In the genomic region with DNA sequence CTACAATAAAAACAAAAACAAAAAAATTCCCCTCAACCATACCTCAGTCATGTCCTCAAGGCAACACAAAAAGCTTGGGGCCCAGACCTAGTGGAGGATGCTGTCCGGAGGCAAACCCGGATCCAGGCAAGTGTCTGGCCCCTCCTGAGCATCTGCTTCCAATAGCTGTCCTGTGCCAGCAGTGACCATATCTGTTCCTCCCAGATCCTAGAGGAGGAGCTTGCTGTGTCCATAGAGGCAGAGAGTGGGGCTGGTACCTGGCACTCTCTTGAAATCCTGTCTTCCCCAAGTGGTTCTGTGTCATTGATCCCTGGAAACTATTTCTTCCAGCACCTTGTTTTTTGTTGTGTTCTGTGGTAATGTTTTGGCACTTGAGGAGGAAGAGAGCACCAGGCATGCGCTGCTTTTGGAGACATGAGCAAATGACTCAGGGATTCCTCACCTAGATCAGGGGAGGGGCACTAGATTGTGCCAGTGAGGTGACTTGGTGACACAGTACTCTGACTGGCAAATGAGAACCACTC, we compare ENCODE assay signal across 25 mouse cellular contexts. TPM values are rescaled to one million over a fixed set of nuclear protein-coding genes. Genes with fewer than 3 reads are reported as not detected.
DNase-seq lines count a peak whose midpoint lies in the region; ATAC-seq lines count a peak whose summit lies in the region.
"Had no signal": no experiment of that assay in that cellular context is flagged by ENCODE, and none has a peak within 500 bp of the region (broad histone marks: within the 10 kb centered on the region; RNA-seq: fewer than 3 reads in every experiment).

No protein-coding gene starts in this region.

- H3K4me3 ChIP-seq in heart, embryonic 10.5 days = no peak overlapping the region
- H3K4me3 ChIP-seq in midbrain, embryonic 10.5 days = no peak overlapping the region
- no peak overlapping the region for H3K4me3 ChIP-seq in midbrain, embryonic 16.5 days (ENCODE audit: low read depth, low read length)
- H3K4me3 ChIP-seq in limb, embryonic 10.5 days = no peak overlapping the region
- H3K4me3 ChIP-seq: forebrain, embryonic 13.5 days; hindbrain, embryonic 13.5 days; limb, embryonic 12.5 days; myocyte; neural tube, embryonic 13.5 days had no signal

- intact Hi-C loops in left cerebral cortex, postnatal 36 days (cut with DNase I) = loop anchor here (2.0 kb wide), 1 partner anchor 165 kb away; no protein-coding TSS in a partner anchor

- H3K27me3 ChIP-seq in heart, embryonic 10.5 days (ENCODE audit: insufficient read depth, poor library complexity, severe bottlenecking) = no peaks in the 10 kb centered on the region
- peaks cover 4% of the 10 kb centered on the region; the same call in 1 of the 2 replicates for H3K27me3 ChIP-seq in midbrain, embryonic 10.5 days (ENCODE audit: low read depth, poor library complexity, severe bottlenecking)
- H3K27me3 ChIP-seq in midbrain, embryonic 16.5 days (ENCODE audit: control insufficient read depth, insufficient read depth, low read depth, low read length) = no peaks in the 10 kb centered on the region
- no peaks in the 10 kb centered on the region for H3K27me3 ChIP-seq in limb, embryonic 10.5 days (ENCODE audit: low read depth, poor library complexity, severe bottlenecking)
- H3K27me3 ChIP-seq: forebrain, embryonic 13.5 days; hindbrain, embryonic 13.5 days; limb, embryonic 12.5 days; neural tube, embryonic 13.5 days had no signal

- H3K9me3 ChIP-seq in heart, embryonic 10.5 days = no peaks in the 10 kb centered on the region
- H3K9me3 ChIP-seq in midbrain, embryonic 10.5 days (replicated peaks) = no peaks in the 10 kb centered on the region
- no peaks in the 10 kb centered on the region for H3K9me3 ChIP-seq in midbrain, embryonic 16.5 days (replicated peaks; ENCODE audit: control insufficient read depth, low read length, poor library complexity, severe bottlenecking)
- no peaks in the 10 kb centered on the region for H3K9me3 ChIP-seq in limb, embryonic 10.5 days (replicated peaks)
- H3K9me3 ChIP-seq: forebrain, embryonic 13.5 days; hindbrain, embryonic 13.5 days; limb, embryonic 12.5 days; neural tube, embryonic 13.5 days had no signal

- no peaks in the 10 kb centered on the region; the same call in 1 of the 2 replicates for H3K36me3 ChIP-seq in heart, embryonic 10.5 days
- H3K36me3 ChIP-seq in midbrain, embryonic 10.5 days = peaks cover 10% of the 10 kb centered on the region; the same call in 1 of the 2 replicates
- H3K36me3 ChIP-seq in midbrain, embryonic 16.5 days (ENCODE audit: control insufficient read depth, insufficient read depth, low read length) = no peaks in the 10 kb centered on the region
- peaks cover 10% of the 10 kb centered on the region for H3K36me3 ChIP-seq in limb, embryonic 10.5 days
- H3K36me3 ChIP-seq: hindbrain, embryonic 13.5 days; limb, embryonic 12.5 days; neural tube, embryonic 13.5 days had no signal

- no peak for ATAC-seq in midbrain, embryonic 16.5 days
- ATAC-seq: forebrain, embryonic 13.5 days; liver, postnatal 0 days had no signal

- no peak for DNase-seq in heart, embryonic 10.5 days (ENCODE audit: low spot score)
- no peak for DNase-seq in heart, adult 9 months (ENCODE audit: low spot score in 2 of 2)
- no peak for DNase-seq in midbrain, embryonic 10.5 days (ENCODE audit: low spot score)
- peak; percentile 53 for DNase-seq in NIH3T3 (ENCODE audit: low read depth)
- no peak for DNase-seq in limb, embryonic 10.5 days (ENCODE audit: low spot score)
- DNase-seq in left cerebral cortex, postnatal 36 days (ENCODE audit: low spot score in 2 of 2) = no peak
- DNase-seq in thymus, postnatal 25 days = no peak
- DNase-seq: adrenal gland, postnatal 25 days; B cell, adult 2 months; cerebellum, adult 18-20 months; cerebellum, postnatal 14 days; gastrocnemius, postnatal 36 days; heart, postnatal 4 days; kidney, adult 11 months; kidney, postnatal 14 days; layer of hippocampus, adult 9-11 months; liver, postnatal 0 days; right cerebral cortex, postnatal 4 days had no signal

- H3K9ac ChIP-seq in midbrain, embryonic 16.5 days (ENCODE audit: low read depth, low read length) = no peak overlapping the region
- H3K9ac ChIP-seq: forebrain, embryonic 13.5 days; hindbrain, embryonic 13.5 days; limb, embryonic 12.5 days; neural tube, embryonic 13.5 days had no signal

- WGBS in heart, embryonic 10.5 days = 82% methylated on average over 3 of the region's 3 CpGs
- WGBS in midbrain, embryonic 10.5 days = 93% methylated on average over 3 of the region's 3 CpGs
- 96% methylated on average over 3 of the region's 3 CpGs for WGBS in midbrain, embryonic 16.5 days
- WGBS in limb, embryonic 10.5 days = 87% methylated on average over 3 of the region's 3 CpGs

- no peak overlapping the region for H3K4me2 ChIP-seq in midbrain, embryonic 16.5 days (ENCODE audit: low read length)
- H3K4me2 ChIP-seq: forebrain, embryonic 13.5 days; hindbrain, embryonic 13.5 days; limb, embryonic 12.5 days; neural tube, embryonic 13.5 days had no signal

- peak overlapping the region; percentile 98 for H3K27ac ChIP-seq in heart, embryonic 10.5 days
- 0 out of 2 replicates have a peak overlapping the region, but pooled peaks have one; percentile 13 for H3K27ac ChIP-seq in midbrain, embryonic 10.5 days (replicated peaks)
- no peak overlapping the region for H3K27ac ChIP-seq in midbrain, embryonic 16.5 days (ENCODE audit: low read length)
- peak overlapping the region; percentile 92; the same call in 1 of the 2 replicates for H3K27ac ChIP-seq in limb, embryonic 10.5 days
- H3K27ac ChIP-seq: hindbrain, embryonic 13.5 days; macrophage had no signal

- H3K4me1 ChIP-seq in heart, embryonic 10.5 days = peaks cover 60% of the 10 kb centered on the region
- peaks cover 39% of the 10 kb centered on the region for H3K4me1 ChIP-seq in midbrain, embryonic 10.5 days
- H3K4me1 ChIP-seq in midbrain, embryonic 16.5 days (ENCODE audit: control insufficient read depth, insufficient read depth, low read length) = peaks cover 18% of the 10 kb centered on the region
- H3K4me1 ChIP-seq in limb, embryonic 10.5 days = peaks cover 53% of the 10 kb centered on the region

RNA-seq across cellular contexts. Expression of a gene that starts 2.4 kb away (rescaled TPM):
- polyA plus RNA-seq in heart, embryonic 10.5 days (2016; fragmentation: Nextera tagmentation; extraction: Ambion mirVana) = 20.9 and 22.0 TPM in 2 replicates
- polyA plus RNA-seq in midbrain, embryonic 10.5 days (2016; fragmentation: Nextera tagmentation; extraction: Ambion mirVana) = 9.2 TPM in 2 replicates
- polyA plus RNA-seq in midbrain, embryonic 16.5 days (2015; fragmentation: Nextera tagmentation; extraction: Ambion mirVana) = 16.7 and 20.9 TPM in 2 replicates
- polyA plus RNA-seq in limb, embryonic 10.5 days (2016; fragmentation: Nextera tagmentation; extraction: Ambion mirVana) = 10.3 and 13.4 TPM in 2 replicates
- total RNA-seq in left cerebral cortex, postnatal 36 days (2021) = 10 to 100 TPM; 17.7 to 23.7 TPM
